Mouse (Mus musculus): Measurements from ENCODE around the gene Tspyl2.

DNA sequence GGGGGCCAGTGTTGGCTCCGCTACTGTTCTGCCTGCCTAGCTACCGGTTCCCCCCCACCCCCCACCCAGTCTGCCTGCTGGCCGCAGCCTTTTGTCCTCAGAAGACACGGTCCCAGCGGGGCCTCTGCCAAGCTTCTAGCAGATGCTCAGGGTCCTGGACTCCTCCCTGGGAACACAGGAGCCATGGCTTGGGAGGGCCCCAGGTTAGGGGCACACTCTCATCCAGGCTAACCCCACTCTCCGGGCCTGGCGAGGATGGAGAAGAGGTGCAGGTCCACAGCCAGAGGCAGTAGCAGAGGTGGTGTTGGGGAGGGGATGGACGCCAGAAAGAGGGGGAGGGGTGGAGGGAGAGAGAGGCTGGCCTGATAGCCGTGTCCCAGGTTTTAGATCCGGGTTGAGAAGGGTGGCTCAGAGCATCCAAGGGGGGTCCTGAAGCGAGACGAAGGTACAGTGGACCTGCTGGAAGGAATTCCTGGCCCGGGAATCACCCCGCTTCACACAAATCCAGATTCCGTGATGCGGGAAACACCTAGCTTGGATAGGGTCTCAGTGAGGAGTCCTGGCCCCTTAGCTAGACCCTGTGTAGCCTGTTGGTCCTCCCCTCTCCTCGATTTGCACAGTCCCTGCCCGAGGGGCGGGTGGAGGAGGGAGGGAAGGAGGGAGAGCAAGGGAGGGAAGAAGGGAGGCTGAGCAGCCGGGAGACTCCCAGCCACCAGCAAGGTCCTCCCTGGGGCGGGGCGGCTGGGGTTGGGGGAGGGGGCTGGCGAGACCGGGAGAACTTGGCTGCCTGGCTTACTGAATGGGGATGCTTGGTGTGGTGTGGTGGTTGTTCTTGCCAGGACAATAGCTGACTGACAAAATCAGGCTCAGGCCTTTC is 26.4 kb upstream of the Tspyl2 start, which contains the start of gene Gpr173:
- TF ChIP-seq CTCF (IDR thresholded peaks at IDR 0.05) (no peak), EP300 (IDR thresholded peaks at IDR 0.05) (no peak)
